Mouse (Mus musculus) hematopoietic stem cell, adult 5-6 weeks (primary cell): ENCODE data around the gene Mpl. TPM values are rescaled to one million over a fixed set of nuclear protein-coding genes. Genes with fewer than 3 reads are reported as not detected.
A peak's percentile ranks its signal among the peaks of the same experiment; 100 is the strongest.

Experiments
- ATAC-seq, 2 experiments: fragments of 125-278 bp in 1 of 2; replicated peaks in 1 of 2; 2 replicates each; pipeline ENCODE4 v1.8.0; 2016 to 2017; ENCODE audit warnings: inconsistent platforms in 2 of 2, mild to moderate bottlenecking in 2 of 2, moderate number of reproducible peaks in 2 of 2, low read depth in 1 of 2, moderate TSS enrichment in 1 of 2; ENCODE audit not compliant: low FRiP score in 2 of 2, poor library complexity in 2 of 2, severe bottlenecking in 2 of 2, insufficient read depth in 1 of 2, low TSS enrichment in 1 of 2
- total RNA-seq: library from RNA; stranded (forward); fragments of 172-1452, 232-1000 nt; gene quantifications from 2 replicates; pipeline ENCODE4 v1.2.3, GENCODE M21; 2017

Mpl gene
- total RNA-seq, 1 experiment from 2014 or later, result 33.8 TPM

DNA sequence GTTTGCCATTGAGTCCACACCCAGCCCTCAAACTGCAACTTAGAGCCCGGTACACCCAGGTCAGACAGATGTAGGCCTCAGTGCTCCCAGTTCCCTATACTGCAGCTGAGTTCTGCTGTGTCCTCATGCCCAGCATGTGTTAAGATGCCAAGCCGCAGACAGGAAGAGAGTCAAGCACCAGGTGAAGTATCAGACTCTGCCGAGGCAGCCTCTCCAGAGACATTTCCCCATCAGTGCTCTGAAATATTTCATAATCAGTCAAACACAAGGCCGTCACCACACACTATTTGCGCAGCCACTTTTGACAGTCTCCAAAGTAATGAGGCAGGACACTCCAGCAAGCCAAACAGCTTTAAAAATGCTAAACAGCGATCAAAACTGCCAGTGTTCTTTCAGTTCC is 58.9 kb downstream of the Mpl start:
- peak in 1 of 2 experiments; percentile 75; a peak in 1 of 4 replicates for ATAC-seq

DNA sequence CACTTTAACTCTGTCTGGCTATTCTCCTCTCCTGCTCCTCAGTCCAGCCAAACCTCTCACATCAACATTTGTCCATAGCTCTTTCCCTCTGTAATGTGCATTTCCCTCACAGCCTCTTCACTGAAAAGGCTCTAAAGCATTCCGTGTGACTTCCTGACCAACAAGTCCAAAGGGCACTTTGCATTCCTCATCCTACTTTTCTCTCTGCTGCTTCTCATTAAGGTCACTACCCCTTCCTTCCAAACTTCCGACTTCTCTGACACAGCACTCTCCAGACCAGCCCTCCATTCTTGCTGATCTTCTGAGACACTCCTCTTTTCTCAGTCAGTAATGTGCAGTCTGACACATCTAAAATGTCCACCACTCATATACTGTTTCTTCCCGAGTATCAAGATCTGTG is 60.9 kb downstream of the Mpl start:
- ATAC-seq, result no peak

DNA sequence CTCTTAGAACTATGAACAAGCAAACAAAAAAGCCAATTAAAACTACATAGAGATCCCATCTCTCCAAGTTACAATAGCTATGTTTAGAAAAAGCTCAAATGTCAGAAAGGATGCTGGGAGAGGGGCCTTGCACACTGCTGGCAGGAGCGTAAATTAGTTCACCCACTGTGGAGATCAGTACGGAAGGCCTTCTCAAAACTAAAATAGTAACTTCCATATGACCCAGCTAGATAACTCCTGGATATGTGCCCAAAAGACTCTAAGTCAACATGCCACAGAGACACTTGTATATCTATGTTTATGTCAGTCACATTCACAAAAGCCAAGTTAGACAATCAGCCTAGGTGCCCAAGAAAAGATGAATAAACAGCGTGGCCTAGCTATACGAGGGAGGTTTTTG is 62.0 kb downstream of the Mpl start:
- ATAC-seq, result no peak

DNA sequence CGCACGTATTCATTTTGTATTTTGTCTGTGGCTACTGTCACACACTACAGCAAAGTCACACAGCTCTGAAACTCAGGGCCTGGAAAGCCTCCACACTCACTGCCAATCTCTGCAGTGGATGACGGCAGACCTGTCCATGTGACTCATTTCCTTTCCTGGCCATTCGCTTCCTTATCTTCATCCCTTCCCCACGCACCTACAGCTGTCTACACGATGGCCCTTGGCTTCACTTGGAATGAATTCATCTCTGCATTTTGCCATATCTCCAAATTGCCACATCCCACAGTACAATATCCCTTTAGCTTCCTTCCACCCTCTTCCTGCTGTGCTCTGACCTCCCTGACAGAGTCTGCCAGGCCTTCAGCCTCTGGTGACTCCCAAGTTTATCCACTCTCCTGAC is 62.8 kb downstream of the Mpl start:
- no peak for ATAC-seq

Other genes with a start within 250 kb of the Mpl start
- 0.60 and 1.1 TPM in 2 replicates for gene Ptprf, start 166.1 kb downstream of the Mpl start, total RNA-seq
- 5.2 and 7.0 TPM in 2 replicates for gene Szt2, start 48.2 kb downstream of the Mpl start, total RNA-seq
- gene Med8, start 48.2 kb downstream of the Mpl start, total RNA-seq, result 35.9 and 70.3 TPM in 2 replicates
- gene Elovl1, start 29.4 kb downstream of the Mpl start, total RNA-seq, result 35.4 and 39.4 TPM in 2 replicates
- 61.3 and 63.3 TPM in 2 replicates for gene Cdc20, start 20.2 kb downstream of the Mpl start, total RNA-seq
- 23.3 and 24.5 TPM in 2 replicates for gene Tie1, start 32.5 kb upstream of the Mpl start, total RNA-seq
- gene 2610528J11Rik, start 69.5 kb upstream of the Mpl start, total RNA-seq, result not detected in 2 replicates
- gene Tmem125, start 86.5 kb upstream of the Mpl start, total RNA-seq, result not detected in 2 replicates
- gene Cfap57, start 163.3 kb upstream of the Mpl start, total RNA-seq, result 0.19 and 2.0 TPM in 2 replicates
- 106 and 124 TPM in 2 replicates for gene Ebna1bp2, start 163.3 kb upstream of the Mpl start, total RNA-seq
- not detected in 2 replicates for gene Olfr62, start 201.4 kb upstream of the Mpl start, total RNA-seq
- gene Olfr1342, start 235.2 kb upstream of the Mpl start, total RNA-seq, result not detected in 2 replicates
- gene Olfr1341, start 246.0 kb upstream of the Mpl start, total RNA-seq, result not detected in 2 replicates